Mouse (Mus musculus) liver, postnatal 0 days (tissue): ENCODE results near the gene 1700061G19Rik.

ENCODE experiments used
- CTCF ChIP-seq: sonication (generic); IDR thresholded peaks from 2 replicates; pipeline ENCODE4 v1.5.1; 2016; ENCODE audit warnings: antibody characterized with exemption, low read depth
- EP300 ChIP-seq: IDR thresholded peaks from 2 replicates; pipeline ENCODE4 v1.6.1; 2016; ENCODE audit warnings: antibody characterized with exemption, low read depth, mild to moderate bottlenecking

- TF ChIP-seq CTCF (no peak), EP300 (no peak)
Observed at GRCm38 (mm10) chr17:56855421-56855820, 19.9 kb upstream of the 1700061G19Rik start.
